Mouse (Mus musculus): ENCODE data around the gene Rnls. TPM values are rescaled to one million over a fixed set of nuclear protein-coding genes. Genes with fewer than 3 reads are reported as not detected.

Gene Rnls
- polyA plus RNA-seq, 1 experiment = 133 TPM

DNA sequence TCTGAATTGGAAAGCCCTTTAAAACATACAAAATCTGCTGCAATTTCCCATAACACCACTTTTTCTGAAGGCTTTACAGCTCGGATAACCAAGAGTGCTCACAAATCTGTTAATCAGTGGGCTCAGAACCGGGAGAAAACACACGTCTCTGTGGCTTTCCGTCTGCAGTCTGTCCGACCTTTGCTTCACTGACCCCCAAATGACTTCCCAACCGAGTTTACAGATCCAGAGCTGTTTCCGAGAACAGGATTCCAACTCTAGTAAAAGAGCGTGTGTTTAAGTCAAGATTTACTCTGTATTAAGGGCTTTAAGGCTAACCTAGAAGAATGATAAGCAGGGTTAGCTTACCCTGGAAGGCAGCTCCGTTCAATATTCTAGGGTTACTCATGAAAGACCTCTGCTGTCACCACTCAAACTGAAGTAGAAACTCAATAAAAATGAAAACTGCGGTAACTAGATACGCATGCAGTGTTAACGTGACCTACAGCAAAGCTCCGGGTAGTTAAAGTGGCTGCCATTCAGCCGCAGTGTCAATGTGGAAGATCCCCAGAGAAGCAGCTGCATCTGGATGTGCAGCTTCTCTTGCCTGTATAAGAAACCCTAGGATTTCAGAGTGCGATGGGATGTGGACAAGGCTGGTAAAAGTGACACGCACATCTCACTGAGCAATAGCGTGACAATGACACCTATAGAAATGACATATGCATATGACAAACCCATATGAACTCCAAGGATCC, 224.4 kb downstream of the Rnls start:
- H3K4me3 ChIP-seq (ENCODE audit: control insufficient read depth, low read depth, low read length) = no peak overlapping the region
- no peak overlapping the region for H3K27ac ChIP-seq (ENCODE audit: control insufficient read depth, insufficient read depth, low read depth, low read length)
- TF ChIP-seq POLR2A (IDR thresholded peaks at IDR 0.05; ENCODE audit: control insufficient read depth, low read depth, low read length) (no peak), CTCF (IDR thresholded peaks at IDR 0.05; ENCODE audit: control insufficient read depth, insufficient read depth, insufficient replicate concordance, low read depth, low read length) (no peak)
- no peaks in the 10 kb centered on the region for H3K36me3 ChIP-seq (ENCODE audit: control insufficient read depth, insufficient read depth, low read length)
- H3K4me1 ChIP-seq (ENCODE audit: control insufficient read depth, insufficient read depth, low read length) = no peaks in the 10 kb centered on the region
- H3K27me3 ChIP-seq (ENCODE audit: control insufficient read depth, insufficient read depth, low read length) = no peaks in the 10 kb centered on the region

DNA sequence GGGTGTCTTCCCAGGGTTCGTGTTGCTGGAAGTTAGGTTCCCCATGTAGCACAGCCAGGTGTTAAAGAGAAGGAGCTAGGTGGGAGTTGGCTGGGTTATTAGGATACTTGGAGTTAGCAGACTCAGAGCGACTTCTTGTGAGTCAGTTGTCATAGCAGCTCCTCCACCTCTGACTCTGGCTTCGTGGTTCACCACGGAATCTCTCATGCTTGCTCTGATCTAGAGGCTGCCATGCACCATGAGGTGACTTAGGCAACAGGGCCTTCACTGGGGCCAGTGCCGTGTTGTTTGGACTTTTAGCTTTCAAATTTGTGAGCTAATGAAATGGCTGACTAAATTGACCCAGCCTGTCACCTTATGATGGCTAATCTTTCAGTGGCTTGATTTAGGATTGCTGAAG, 227.3 kb downstream of the Rnls start:
- Histone ChIP-seq H3K4me1 (ENCODE audit: control insufficient read depth, insufficient read depth, low read length) (no peaks in the 10 kb centered on the region), H3K27ac (ENCODE audit: control insufficient read depth, insufficient read depth, low read depth, low read length) (no peak overlapping the region), H3K27me3 (ENCODE audit: control insufficient read depth, insufficient read depth, low read length) (no peaks in the 10 kb centered on the region), H3K4me3 (ENCODE audit: control insufficient read depth, low read depth, low read length) (no peak overlapping the region), H3K36me3 (ENCODE audit: control insufficient read depth, insufficient read depth, low read length) (no peaks in the 10 kb centered on the region)
- no peak for TF ChIP-seq POLR2A (IDR thresholded peaks at IDR 0.05; ENCODE audit: control insufficient read depth, low read depth, low read length)
- no peak for TF ChIP-seq CTCF (IDR thresholded peaks at IDR 0.05; ENCODE audit: control insufficient read depth, insufficient read depth, insufficient replicate concordance, low read depth, low read length)

DNA sequence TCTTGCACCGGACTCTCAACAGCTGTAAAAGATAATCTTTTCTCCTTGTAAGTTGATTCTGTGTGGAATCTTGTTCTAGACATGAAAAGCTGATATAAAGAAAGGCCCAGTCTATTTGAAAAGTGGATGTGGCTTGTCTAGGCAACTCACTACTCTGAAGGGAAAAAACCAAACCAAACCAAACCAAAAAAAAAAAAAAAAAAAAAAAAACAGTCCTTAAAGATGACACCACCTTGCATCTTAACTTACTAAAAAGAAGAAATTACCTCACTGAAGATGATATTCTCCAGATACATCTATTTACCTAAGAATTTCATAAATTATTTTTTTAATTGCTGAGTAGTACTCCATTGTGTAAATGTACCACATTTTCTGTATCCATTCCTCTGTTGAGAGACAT, 230.2 kb downstream of the Rnls start:
- Histone ChIP-seq H3K27me3 (ENCODE audit: control insufficient read depth, insufficient read depth, low read length) (no peaks in the 10 kb centered on the region), H3K4me3 (ENCODE audit: control insufficient read depth, low read depth, low read length) (no peak overlapping the region), H3K4me1 (ENCODE audit: control insufficient read depth, insufficient read depth, low read length) (no peaks in the 10 kb centered on the region), H3K27ac (ENCODE audit: control insufficient read depth, insufficient read depth, low read depth, low read length) (no peak overlapping the region), H3K36me3 (ENCODE audit: control insufficient read depth, insufficient read depth, low read length) (no peaks in the 10 kb centered on the region)
- TF ChIP-seq CTCF (IDR thresholded peaks at IDR 0.05; ENCODE audit: control insufficient read depth, insufficient read depth, insufficient replicate concordance, low read depth, low read length) (no peak), POLR2A (IDR thresholded peaks at IDR 0.05; ENCODE audit: control insufficient read depth, low read depth, low read length) (no peak)

DNA sequence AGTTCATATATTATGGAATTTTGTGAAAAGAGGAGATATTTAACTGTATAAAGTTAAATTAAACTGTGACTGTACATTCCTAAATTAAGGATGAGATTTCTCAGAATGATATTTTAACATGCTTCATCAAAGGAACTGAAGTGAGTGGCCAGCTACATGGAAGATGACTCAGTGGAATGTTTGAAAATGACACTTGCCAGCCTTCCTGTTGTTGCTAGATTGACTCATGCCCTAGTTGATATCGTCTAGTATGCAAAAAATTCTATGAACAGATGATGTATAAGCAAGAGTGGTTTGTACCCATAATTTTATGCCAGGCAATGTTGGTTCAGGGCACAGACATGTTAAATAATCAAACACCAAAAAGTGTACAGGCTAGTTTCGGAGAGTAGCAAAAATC, 232.2 kb downstream of the Rnls start:
- Histone ChIP-seq H3K27ac (ENCODE audit: control insufficient read depth, insufficient read depth, low read depth, low read length) (no peak overlapping the region), H3K27me3 (ENCODE audit: control insufficient read depth, insufficient read depth, low read length) (no peaks in the 10 kb centered on the region), H3K4me1 (ENCODE audit: control insufficient read depth, insufficient read depth, low read length) (no peaks in the 10 kb centered on the region), H3K36me3 (ENCODE audit: control insufficient read depth, insufficient read depth, low read length) (no peaks in the 10 kb centered on the region), H3K4me3 (ENCODE audit: control insufficient read depth, low read depth, low read length) (no peak overlapping the region)
- no peak for TF ChIP-seq POLR2A (IDR thresholded peaks at IDR 0.05; ENCODE audit: control insufficient read depth, low read depth, low read length)

DNA sequence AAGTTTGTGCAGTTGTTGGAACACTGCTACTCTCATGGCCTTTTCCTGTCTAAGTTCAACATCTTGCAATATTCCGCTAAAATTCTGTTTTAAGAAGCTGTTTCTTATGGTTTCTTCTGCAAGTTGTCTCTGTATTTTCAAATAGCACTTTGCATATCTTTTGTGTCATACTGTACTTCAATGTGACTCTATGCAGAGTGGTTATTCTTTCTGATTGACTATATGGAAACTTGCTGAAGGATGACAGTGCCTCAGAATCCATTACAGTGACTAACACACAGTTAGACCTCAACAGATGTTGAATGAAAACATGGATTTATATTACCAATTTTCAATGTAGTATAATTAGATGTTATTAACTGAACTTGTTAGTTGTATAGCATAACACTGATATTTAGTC, 232.9 kb downstream of the Rnls start:
- Histone ChIP-seq H3K27me3 (ENCODE audit: control insufficient read depth, insufficient read depth, low read length) (no peaks in the 10 kb centered on the region), H3K4me3 (ENCODE audit: control insufficient read depth, low read depth, low read length) (no peak overlapping the region), H3K4me1 (ENCODE audit: control insufficient read depth, insufficient read depth, low read length) (no peaks in the 10 kb centered on the region), H3K27ac (ENCODE audit: control insufficient read depth, insufficient read depth, low read depth, low read length) (no peak overlapping the region), H3K36me3 (ENCODE audit: control insufficient read depth, insufficient read depth, low read length) (no peaks in the 10 kb centered on the region)
- TF ChIP-seq CTCF (IDR thresholded peaks at IDR 0.05; ENCODE audit: control insufficient read depth, insufficient read depth, insufficient replicate concordance, low read depth, low read length) (no peak), POLR2A (IDR thresholded peaks at IDR 0.05; ENCODE audit: control insufficient read depth, low read depth, low read length) (no peak)

DNA sequence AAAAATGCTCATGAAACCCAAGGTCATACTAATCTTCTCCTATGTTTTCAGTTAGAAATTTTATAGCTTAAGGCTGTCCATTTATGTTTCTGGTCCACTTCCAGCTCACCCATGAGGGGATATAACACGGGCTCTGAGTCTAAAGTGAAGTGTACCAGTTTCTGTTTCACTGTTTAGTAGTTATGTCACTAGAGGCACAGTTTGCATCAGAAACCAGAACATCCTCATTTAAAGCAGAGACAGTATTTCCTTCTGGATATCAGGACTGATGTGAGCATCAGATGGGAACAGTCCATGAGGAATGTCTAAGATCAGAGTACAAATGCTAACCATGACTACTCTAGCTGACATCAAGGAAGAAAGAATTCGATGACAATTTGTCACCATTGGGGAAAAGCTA, 233.9 kb downstream of the Rnls start:
- no peaks in the 10 kb centered on the region for H3K27me3 ChIP-seq (ENCODE audit: control insufficient read depth, insufficient read depth, low read length)
- no peak overlapping the region for H3K4me3 ChIP-seq (ENCODE audit: control insufficient read depth, low read depth, low read length)
- no peaks in the 10 kb centered on the region for H3K4me1 ChIP-seq (ENCODE audit: control insufficient read depth, insufficient read depth, low read length)
- no peaks in the 10 kb centered on the region for H3K36me3 ChIP-seq (ENCODE audit: control insufficient read depth, insufficient read depth, low read length)
- H3K27ac ChIP-seq (ENCODE audit: control insufficient read depth, insufficient read depth, low read depth, low read length) = no peak overlapping the region
- TF ChIP-seq POLR2A (IDR thresholded peaks at IDR 0.05; ENCODE audit: control insufficient read depth, low read depth, low read length) = no peak
- TF ChIP-seq CTCF (IDR thresholded peaks at IDR 0.05; ENCODE audit: control insufficient read depth, insufficient read depth, insufficient replicate concordance, low read depth, low read length) = no peak

DNA sequence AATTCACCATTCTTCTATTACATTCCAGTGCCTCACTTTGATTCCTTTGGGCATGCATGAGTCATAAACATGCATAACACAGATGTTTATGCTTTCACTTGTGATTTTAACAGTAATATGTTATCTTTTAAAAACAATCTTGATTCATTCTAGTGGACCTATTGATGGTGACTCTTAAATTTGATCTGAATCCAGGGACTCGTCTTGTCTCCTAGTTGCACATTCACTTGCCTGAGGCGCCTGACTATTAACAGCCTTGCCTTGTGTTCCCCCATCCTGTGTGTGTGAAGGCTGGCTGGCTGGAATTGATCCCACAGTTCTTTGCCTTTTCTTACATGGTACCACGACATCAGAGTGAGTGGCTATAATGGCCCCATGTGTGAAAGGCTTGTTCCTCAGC, 243.7 kb downstream of the Rnls start:
- no peak overlapping the region for H3K27ac ChIP-seq (ENCODE audit: control insufficient read depth, insufficient read depth, low read depth, low read length)
- no peak for TF ChIP-seq CTCF (IDR thresholded peaks at IDR 0.05; ENCODE audit: control insufficient read depth, insufficient read depth, insufficient replicate concordance, low read depth, low read length)
- no peak for TF ChIP-seq POLR2A (IDR thresholded peaks at IDR 0.05; ENCODE audit: control insufficient read depth, low read depth, low read length)
- H3K36me3 ChIP-seq (ENCODE audit: control insufficient read depth, insufficient read depth, low read length) = no peaks in the 10 kb centered on the region

DNA sequence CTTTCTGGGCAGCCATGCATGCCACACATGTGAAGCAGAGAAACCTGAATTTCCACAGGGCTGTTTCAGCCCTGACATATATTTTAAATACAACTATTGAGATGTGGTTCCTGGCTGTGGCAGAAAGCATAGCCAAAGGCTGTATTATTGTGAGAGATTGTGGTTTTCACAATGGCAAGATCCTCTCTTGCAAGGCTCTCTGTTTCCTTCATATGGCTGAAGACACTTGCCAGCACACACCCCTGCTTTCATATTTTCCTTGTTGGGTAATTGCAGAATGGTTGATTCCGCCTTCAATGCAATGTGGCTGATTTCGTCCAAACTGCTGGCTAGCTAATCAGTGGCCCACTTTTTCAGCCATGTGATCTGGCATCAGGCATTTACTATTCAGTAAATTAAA, 248.9 kb downstream of the Rnls start:
- Histone ChIP-seq H3K36me3 (ENCODE audit: control insufficient read depth, insufficient read depth, low read length) (no peaks in the 10 kb centered on the region), H3K27me3 (ENCODE audit: control insufficient read depth, insufficient read depth, low read length) (no peaks in the 10 kb centered on the region), H3K4me1 (ENCODE audit: control insufficient read depth, insufficient read depth, low read length) (no peaks in the 10 kb centered on the region), H3K4me3 (ENCODE audit: control insufficient read depth, low read depth, low read length) (no peak overlapping the region), H3K27ac (ENCODE audit: control insufficient read depth, insufficient read depth, low read depth, low read length) (no peak overlapping the region)
- TF ChIP-seq CTCF (IDR thresholded peaks at IDR 0.05; ENCODE audit: control insufficient read depth, insufficient read depth, insufficient replicate concordance, low read depth, low read length) = no peak
- no peak for TF ChIP-seq POLR2A (IDR thresholded peaks at IDR 0.05; ENCODE audit: control insufficient read depth, low read depth, low read length)

More for the DNA sequence above, 243.7 kb downstream of the Rnls start:
- Histone ChIP-seq H3K4me3 (ENCODE audit: control insufficient read depth, low read depth, low read length) (no peak overlapping the region), H3K27me3 (ENCODE audit: control insufficient read depth, insufficient read depth, low read length) (no peaks in the 10 kb centered on the region), H3K4me1 (ENCODE audit: control insufficient read depth, insufficient read depth, low read length) (no peaks in the 10 kb centered on the region)

Data from testis, adult 2 months (tissue).